Mouse (Mus musculus) embryonic facial prominence, embryonic 14.5 days (tissue): ENCODE results near the gene Sft2d2. TPM values are rescaled to one million over a fixed set of nuclear protein-coding genes. Genes with fewer than 3 reads are reported as not detected.

Experiments
- ATAC-seq: fragments of 200-750 bp; cut with Nextera tagmentation; 2 replicates; pipeline ENCODE4 v1.8.0; 2017; ENCODE audit warnings: low read depth, moderate number of reproducible peaks, moderate TSS enrichment
- DNase-seq: peaks from one replicate; pipeline ENCODE4 v3.0.0-alpha.2; 2015; ENCODE audit warnings: low spot score
- H3K27ac ChIP-seq: fragments of 300-500 bp; sonication (generic); replicated peaks from 2 replicates; pipeline ENCODE4 v1.5.1; 2014; ENCODE audit warnings: low read depth, mild to moderate bottlenecking, low read length, moderate library complexity
- H3K27me3 ChIP-seq: fragments of 300-500 bp; sonication (generic); replicated peaks from 2 replicates; pipeline ENCODE4 v1.6.1; 2014; ENCODE audit warnings: low read length; ENCODE audit not compliant: control insufficient read depth, insufficient read depth
- H3K36me3 ChIP-seq: fragments of 300-500 bp; sonication (generic); 2 replicates; pipeline ENCODE4 v1.6.1; 2014; ENCODE audit warnings: low read length, mixed read lengths; ENCODE audit not compliant: control insufficient read depth, insufficient read depth
- H3K4me1 ChIP-seq: fragments of 300-500 bp; sonication (generic); 2 replicates; pipeline ENCODE4 v1.6.1; 2014; ENCODE audit warnings: antibody characterized with exemption, low read length; ENCODE audit not compliant: control insufficient read depth, insufficient read depth
- H3K4me2 ChIP-seq: fragments of 300-500 bp; sonication (generic); 2 replicates; pipeline ENCODE4 v1.6.1; 2014; ENCODE audit warnings: low read depth, mild to moderate bottlenecking, low read length, moderate library complexity, mixed read lengths
- H3K4me3 ChIP-seq: fragments of 300-500 bp; sonication (generic); 2 replicates; pipeline ENCODE4 v1.5.1; 2014; ENCODE audit warnings: low read depth, mild to moderate bottlenecking, low read length
- H3K9ac ChIP-seq: fragments of 300-500 bp; sonication (generic); 2 replicates; pipeline ENCODE4 v1.6.1; 2014; ENCODE audit warnings: low read depth, mild to moderate bottlenecking, low read length, moderate library complexity, mixed read lengths
- H3K9me3 ChIP-seq: fragments of 300-500 bp; sonication (generic); 2 replicates; pipeline ENCODE4 v1.6.1; 2016; ENCODE audit warnings: low read length; ENCODE audit not compliant: control insufficient read depth
- WGBS: fragments of 180-500 bp; shearing (Covaris S2); extraction: QIAGEN DNeasy Blood & Tissue Kit; methylation state at CpG from one replicate; pipeline ENCODE4 v1.1.7; 2014; 5-methylcytosine and 5-hydroxymethylcytosine counted together
- polyA plus RNA-seq: library from polyadenylated mRNA; unstranded; fragments of >200 nt; fragmentation: Nextera tagmentation; extraction: Ambion mirVana; gene quantifications from 2 replicates; pipeline ENCODE4 v1.2.1, GENCODE M21; 2014

Sft2d2 gene
- polyA plus RNA-seq, 1 experiment from 2014 or later = 21.3 TPM

- H3K4me1 ChIP-seq = no peaks in the 10 kb centered on the region
- 79% methylated on average over 12 of the region's 12 CpGs for WGBS
- DNase-seq (no peak), ATAC-seq (no peak)
- peaks cover 20% of the 10 kb centered on the region for H3K36me3 ChIP-seq
- H3K4me3 ChIP-seq = no peak overlapping the region
- H3K4me2 ChIP-seq = no peak overlapping the region
- no peaks in the 10 kb centered on the region for H3K27me3 ChIP-seq
- H3K9ac ChIP-seq = no peak overlapping the region
- H3K9me3 ChIP-seq = no peaks in the 10 kb centered on the region
- H3K27ac ChIP-seq = no peak overlapping the region
Observed at GRCm38 (mm10) chr1:165186491-165186890, 7.7 kb downstream of the Sft2d2 start.

GRCm38 (mm10) chr1:165185116-165185515 lies 9.1 kb downstream of the Sft2d2 start:
- Histone ChIP-seq H3K27me3 (no peaks in the 10 kb centered on the region), H3K9me3 (no peaks in the 10 kb centered on the region), H3K9ac (no peak overlapping the region), H3K36me3 (peaks cover 20% of the 10 kb centered on the region), H3K4me2 (no peak overlapping the region), H3K4me1 (no peaks in the 10 kb centered on the region), H3K4me3 (no peak overlapping the region), H3K27ac (no peak overlapping the region)
- 68% methylated on average over 7 of the region's 7 CpGs for WGBS
- ATAC-seq (no peak), DNase-seq (no peak)

GRCm38 (mm10) chr1:165184178-165184577 lies 10.1 kb downstream of the Sft2d2 start:
- Histone ChIP-seq H3K9ac (no peak overlapping the region), H3K4me1 (no peaks in the 10 kb centered on the region), H3K27me3 (no peaks in the 10 kb centered on the region), H3K4me2 (no peak overlapping the region), H3K4me3 (no peak overlapping the region), H3K36me3 (peaks cover 20% of the 10 kb centered on the region), H3K27ac (no peak overlapping the region), H3K9me3 (no peaks in the 10 kb centered on the region)
- DNase-seq (no peak), ATAC-seq (no peak)
- 76% methylated on average over 3 of the region's 3 CpGs for WGBS

- Histone ChIP-seq H3K9ac (no peak overlapping the region), H3K4me3 (no peak overlapping the region), H3K4me1 (no peaks in the 10 kb centered on the region), H3K4me2 (no peak overlapping the region), H3K9me3 (no peaks in the 10 kb centered on the region), H3K36me3 (peaks cover 20% of the 10 kb centered on the region), H3K27ac (no peak overlapping the region), H3K27me3 (no peaks in the 10 kb centered on the region)
- 68% methylated on average over 6 of the region's 6 CpGs for whole genome bisulfite sequencing
- ATAC-seq (no peak), DNase-seq (no peak)
Observed at GRCm38 (mm10) chr1:165183400-165183799, 10.8 kb downstream of the Sft2d2 start.

- H3K4me2 ChIP-seq = no peak overlapping the region
- no peak for ATAC-seq
- no peaks in the 10 kb centered on the region for H3K4me1 ChIP-seq
- 69% methylated on average over 5 of the region's 5 CpGs for WGBS
- peaks cover 22% of the 10 kb centered on the region for H3K36me3 ChIP-seq
- no peak overlapping the region for H3K4me3 ChIP-seq
- H3K27ac ChIP-seq = no peak overlapping the region
- no peaks in the 10 kb centered on the region for H3K9me3 ChIP-seq
- DNase-seq = no peak
- H3K9ac ChIP-seq = no peak overlapping the region
- H3K27me3 ChIP-seq = no peaks in the 10 kb centered on the region
Observed at GRCm38 (mm10) chr1:165179321-165179720, 14.9 kb downstream of the Sft2d2 start.

GRCm38 (mm10) chr1:165178075-165178474 lies 16.2 kb downstream of the Sft2d2 start:
- H3K27me3 ChIP-seq = no peaks in the 10 kb centered on the region
- WGBS = 63% methylated on average over 6 of the region's 6 CpGs
- H3K27ac ChIP-seq = no peak overlapping the region
- no peaks in the 10 kb centered on the region for H3K9me3 ChIP-seq
- DNase-seq = no peak
- no peak overlapping the region for H3K4me2 ChIP-seq
- ATAC-seq = no peak
- no peak overlapping the region for H3K9ac ChIP-seq
- peaks cover 20% of the 10 kb centered on the region for H3K36me3 ChIP-seq
- H3K4me3 ChIP-seq = no peak overlapping the region
- no peaks in the 10 kb centered on the region for H3K4me1 ChIP-seq

GRCm38 (mm10) chr1:165174059-165174616 lies 20.1 kb downstream of the Sft2d2 start:
- ATAC-seq (0 out of 2 replicates have a peak, but pooled peaks have one; percentile 26), DNase-seq (no peak)
- H3K4me1 ChIP-seq = no peaks in the 10 kb centered on the region
- no peak overlapping the region for H3K4me3 ChIP-seq
- no peak overlapping the region for H3K27ac ChIP-seq
- H3K9ac ChIP-seq = no peak overlapping the region
- peaks cover 8% of the 10 kb centered on the region for H3K36me3 ChIP-seq
- H3K27me3 ChIP-seq = no peaks in the 10 kb centered on the region
- no peaks in the 10 kb centered on the region for H3K9me3 ChIP-seq
- 34% methylated on average over 5 of the region's 9 CpGs for WGBS
- H3K4me2 ChIP-seq = no peak overlapping the region

- Histone ChIP-seq H3K27ac (no peak overlapping the region), H3K9ac (no peak overlapping the region), H3K27me3 (no peaks in the 10 kb centered on the region), H3K4me3 (no peak overlapping the region), H3K9me3 (no peaks in the 10 kb centered on the region), H3K4me1 (no peaks in the 10 kb centered on the region), H3K36me3 (no peaks in the 10 kb centered on the region), H3K4me2 (no peak overlapping the region)
- DNase-seq (no peak), ATAC-seq (no peak)
- WGBS = 85% methylated on average over 7 of the region's 8 CpGs
Observed at GRCm38 (mm10) chr1:165171277-165171676, 23.0 kb downstream of the Sft2d2 start.

- 66% methylated on average over 5 of the region's 5 CpGs for WGBS
- no peak overlapping the region for H3K4me3 ChIP-seq
- H3K4me2 ChIP-seq = no peak overlapping the region
- no peaks in the 10 kb centered on the region for H3K9me3 ChIP-seq
- H3K4me1 ChIP-seq = no peaks in the 10 kb centered on the region
- H3K27ac ChIP-seq = no peak overlapping the region
- DNase-seq = no peak
- ATAC-seq = no peak
- no peaks in the 10 kb centered on the region for H3K36me3 ChIP-seq
- no peak overlapping the region for H3K9ac ChIP-seq
- no peaks in the 10 kb centered on the region for H3K27me3 ChIP-seq
Observed at GRCm38 (mm10) chr1:165170157-165170556, 24.1 kb downstream of the Sft2d2 start.
